Mouse (Mus musculus) activated CD4-positive, CD25-positive, alpha-beta regulatory T cell (primary cell): ENCODE results near the gene Coch. TPM values are rescaled to one million over a fixed set of nuclear protein-coding genes. Genes with fewer than 3 reads are reported as not detected.

Experiments
- polyA plus RNA-seq, 2 experiments: library from polyadenylated mRNA; unstranded; fragments of 100-300 nt; shearing (Covaris generic); gene quantifications; one replicate each; pipeline ENCODE4 v1.2.1; 2017

The Coch gene
- polyA plus RNA-seq = under 1 TPM in 1 of 2 experiments, not detected in 1; 0.07 TPM

GRCm38 (mm10) chr12:51593229-51594029 is at the start of gene Coch:
TSS of gene Coch (plus strand) at chr12:51593341.

Other genes starting within 250 kb of the Coch start
- 10 to 100 TPM; 13.5 to 16.0 TPM for gene G2e3, start 245.3 kb upstream of the Coch start, polyA plus RNA-seq
- gene Scfd1, start 215.8 kb upstream of the Coch start, polyA plus RNA-seq = 10 to 100 TPM; 80.7 to 89.8 TPM
- gene Ap4s1, start 97.7 kb downstream of the Coch start, polyA plus RNA-seq = 10 to 100 TPM; 46.7 to 51.6 TPM
- gene Strn3, start 98.6 kb downstream of the Coch start, polyA plus RNA-seq = 10 to 100 TPM; 38.1 to 41.6 TPM
- 10 to 100 TPM; 72.9 to 79.0 TPM for gene Hectd1, start 236.2 kb downstream of the Coch start, polyA plus RNA-seq